Mouse (Mus musculus): ENCODE measurements at regions not wholly inside any gene's neighbourhood (a gene's known extent, or its start where the extent isn't known, plus 50 kb on each side); places are given as distances from the start of the nearest gene placed in this dataset.

GRCm38 (mm10) chr6:126437976-126438736 is 97.1 kb downstream of the Kcna5 start:
- Histone ChIP-seq H3K27ac (ENCODE audit: low read depth) (no peak overlapping the region), H3K36me3 (ENCODE audit: insufficient read depth) (no peaks in the 10 kb centered on the region), H3K4me1 (ENCODE audit: insufficient read depth) (no peaks in the 10 kb centered on the region), H3K27me3 (ENCODE audit: insufficient read depth, low read length) (no peaks in the 10 kb centered on the region), H3K4me3 (ENCODE audit: low read depth, low read length) (no peak overlapping the region), H3K9ac (no peak overlapping the region), H3K4me2 (no peak overlapping the region), H3K9me3 (ENCODE audit: low read depth, low read length) (no peaks in the 10 kb centered on the region)
- 53% methylated on average over 1 of the region's 1 CpGs for WGBS
- no peak for ATAC-seq (ENCODE audit: insufficient read depth)
- no peak for TF ChIP-seq CTCF (IDR thresholded peaks at IDR 0.05; ENCODE audit: low read depth)
- no peak for DNase-seq

DNA sequence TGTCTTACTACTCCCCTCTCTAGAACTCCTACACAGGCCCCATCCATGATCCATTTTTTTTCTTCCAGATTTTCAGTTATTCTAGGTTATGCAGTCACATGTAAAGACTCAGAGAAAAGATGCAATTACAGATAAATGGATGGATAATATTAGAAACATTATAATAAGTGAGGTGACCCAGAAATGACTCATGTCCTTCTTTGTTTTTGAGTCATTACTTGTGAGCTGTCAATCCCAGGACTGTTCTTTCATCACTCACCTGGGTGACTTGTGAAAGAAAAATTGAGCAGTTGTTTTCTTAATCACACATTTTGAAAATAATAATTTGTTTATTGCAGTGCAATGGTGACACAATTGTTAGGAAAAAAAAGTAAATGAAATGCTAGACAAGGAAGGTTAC is 108.0 kb downstream of the Kcna5 start:
- no peaks in the 10 kb centered on the region for H3K4me1 ChIP-seq (ENCODE audit: insufficient read depth)
- no peaks in the 10 kb centered on the region for H3K27me3 ChIP-seq (ENCODE audit: insufficient read depth, low read length)
- H3K36me3 ChIP-seq (ENCODE audit: insufficient read depth): no peaks in the 10 kb centered on the region
- no peak for ATAC-seq (ENCODE audit: insufficient read depth)
- no peak for DNase-seq
- H3K4me3 ChIP-seq (ENCODE audit: low read depth, low read length): no peak overlapping the region
- no peak overlapping the region for H3K27ac ChIP-seq (ENCODE audit: low read depth)
- H3K4me2 ChIP-seq: no peak overlapping the region
- no peaks in the 10 kb centered on the region for H3K9me3 ChIP-seq (ENCODE audit: low read depth, low read length)
- H3K9ac ChIP-seq: no peak overlapping the region
- no peak for TF ChIP-seq CTCF (IDR thresholded peaks at IDR 0.05; ENCODE audit: low read depth)

DNA sequence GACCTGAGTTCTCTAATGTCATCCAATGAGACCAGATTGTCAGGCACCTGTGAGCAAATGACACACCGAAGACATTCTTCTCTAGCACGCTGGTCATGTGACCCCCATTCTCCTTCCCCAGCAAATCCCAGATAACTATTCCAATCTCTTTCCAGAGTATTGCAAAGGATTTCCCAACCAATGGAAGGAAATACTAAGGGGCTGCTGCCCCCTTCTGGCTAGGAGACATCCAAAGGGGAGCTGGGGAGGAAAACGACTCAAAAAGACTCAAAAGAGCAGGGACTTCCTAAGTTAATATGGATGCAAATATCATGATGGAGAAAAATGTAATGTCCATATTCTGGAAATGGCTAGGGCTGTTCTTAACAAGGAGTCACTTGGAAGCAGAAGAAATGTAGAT is 129.5 kb downstream of the Kcna5 start:
- TF ChIP-seq CTCF (IDR thresholded peaks at IDR 0.05; ENCODE audit: low read depth): peak; percentile 68
- H3K4me2 ChIP-seq: no peak overlapping the region
- 30% methylated on average over 3 of the region's 3 CpGs for WGBS
- no peaks in the 10 kb centered on the region for H3K27me3 ChIP-seq (ENCODE audit: insufficient read depth, low read length)
- DNase-seq: peak; percentile 82
- no peak for ATAC-seq (ENCODE audit: insufficient read depth)
- no peak overlapping the region for H3K27ac ChIP-seq (ENCODE audit: low read depth)
- H3K9me3 ChIP-seq (ENCODE audit: low read depth, low read length): no peaks in the 10 kb centered on the region
- no peak overlapping the region for H3K4me3 ChIP-seq (ENCODE audit: low read depth, low read length)
- no peaks in the 10 kb centered on the region for H3K4me1 ChIP-seq (ENCODE audit: insufficient read depth)
- no peaks in the 10 kb centered on the region for H3K36me3 ChIP-seq (ENCODE audit: insufficient read depth)
- H3K9ac ChIP-seq: no peak overlapping the region

- H3K4me1 ChIP-seq (ENCODE audit: insufficient read depth): no peaks in the 10 kb centered on the region
- H3K4me3 ChIP-seq (ENCODE audit: low read depth, low read length): no peak overlapping the region
- 62% methylated on average over 12 of the region's 12 CpGs for WGBS
- H3K27ac ChIP-seq (ENCODE audit: low read depth): no peak overlapping the region
- no peak overlapping the region for H3K4me2 ChIP-seq
- no peak overlapping the region for H3K9ac ChIP-seq
- peak; percentile 38; the same call in 1 of the 2 replicates for ATAC-seq (ENCODE audit: insufficient read depth)
- no peak for TF ChIP-seq CTCF (IDR thresholded peaks at IDR 0.05; ENCODE audit: low read depth)
- H3K36me3 ChIP-seq (ENCODE audit: insufficient read depth): no peaks in the 10 kb centered on the region
- H3K9me3 ChIP-seq (ENCODE audit: low read depth, low read length): no peaks in the 10 kb centered on the region
- no peaks in the 10 kb centered on the region for H3K27me3 ChIP-seq (ENCODE audit: insufficient read depth, low read length)
- peak; percentile 45 for DNase-seq
Observed at GRCm38 (mm10) chr6:126404331-126405070, 130.7 kb downstream of the Kcna5 start.

GRCm38 (mm10) chr6:126399595-126399994 is 135.6 kb downstream of the Kcna5 start:
- WGBS: 68% methylated on average over 3 of the region's 3 CpGs
- Histone ChIP-seq H3K9me3 (ENCODE audit: low read depth, low read length) (no peaks in the 10 kb centered on the region), H3K4me1 (ENCODE audit: insufficient read depth) (no peaks in the 10 kb centered on the region), H3K4me3 (ENCODE audit: low read depth, low read length) (no peak overlapping the region), H3K27me3 (ENCODE audit: insufficient read depth, low read length) (peaks cover 4% of the 10 kb centered on the region; the same call in 1 of the 2 replicates), H3K27ac (ENCODE audit: low read depth) (no peak overlapping the region), H3K4me2 (no peak overlapping the region), H3K9ac (no peak overlapping the region), H3K36me3 (ENCODE audit: insufficient read depth) (no peaks in the 10 kb centered on the region)
- TF ChIP-seq CTCF (IDR thresholded peaks at IDR 0.05; ENCODE audit: low read depth): no peak
- DNase-seq (no peak), ATAC-seq (ENCODE audit: insufficient read depth) (no peak)

GRCm38 (mm10) chr6:126398641-126399040 is 136.6 kb downstream of the Kcna5 start:
- TF ChIP-seq CTCF (IDR thresholded peaks at IDR 0.05; ENCODE audit: low read depth): no peak
- Histone ChIP-seq H3K4me3 (ENCODE audit: low read depth, low read length) (no peak overlapping the region), H3K27ac (ENCODE audit: low read depth) (no peak overlapping the region), H3K9me3 (ENCODE audit: low read depth, low read length) (no peaks in the 10 kb centered on the region), H3K36me3 (ENCODE audit: insufficient read depth) (no peaks in the 10 kb centered on the region), H3K4me2 (no peak overlapping the region), H3K27me3 (ENCODE audit: insufficient read depth, low read length) (peaks cover 4% of the 10 kb centered on the region; the same call in 1 of the 2 replicates), H3K4me1 (ENCODE audit: insufficient read depth) (no peaks in the 10 kb centered on the region), H3K9ac (no peak overlapping the region)
- no peak for ATAC-seq (ENCODE audit: insufficient read depth)
- WGBS: 39% methylated on average over 2 of the region's 2 CpGs
- DNase-seq: peak; percentile 30

GRCm38 (mm10) chr6:126395015-126395414 is 140.2 kb downstream of the Kcna5 start:
- Histone ChIP-seq H3K27me3 (ENCODE audit: insufficient read depth, low read length) (peaks cover 4% of the 10 kb centered on the region; the same call in 1 of the 2 replicates), H3K4me2 (no peak overlapping the region), H3K4me1 (ENCODE audit: insufficient read depth) (no peaks in the 10 kb centered on the region), H3K36me3 (ENCODE audit: insufficient read depth) (no peaks in the 10 kb centered on the region), H3K9me3 (ENCODE audit: low read depth, low read length) (no peaks in the 10 kb centered on the region), H3K27ac (ENCODE audit: low read depth) (no peak overlapping the region), H3K4me3 (ENCODE audit: low read depth, low read length) (no peak overlapping the region), H3K9ac (no peak overlapping the region)
- TF ChIP-seq CTCF (IDR thresholded peaks at IDR 0.05; ENCODE audit: low read depth): no peak
- no peak for ATAC-seq (ENCODE audit: insufficient read depth)
- WGBS: 35% methylated on average over 3 of the region's 3 CpGs
- no peak for DNase-seq
